8 mouse cellular contexts compared by ENCODE assay signal in genomic region chr9:96436901-96437804, GRCm38 (mm10). TPM values are rescaled to one million over a fixed set of nuclear protein-coding genes. Genes with fewer than 3 reads are reported as not detected.
DNase-seq lines count a peak whose midpoint lies in the region; ATAC-seq and TF ChIP-seq lines count a peak whose summit lies in the region.

No protein-coding gene starts in this region.

- no peaks in the 10 kb centered on the region for H3K79me2 ChIP-seq in macrophage (ENCODE audit: inconsistent target)

- TF ChIP-seq CTCF in embryonic fibroblast, embryonic 13.5 days (IDR thresholded peaks at IDR 0.05; ENCODE audit: borderline replicate concordance, insufficient read depth, low read length), result no peak

- DNase-seq in kidney, adult 11 months, result peak; percentile 22
- no peak for DNase-seq in kidney, adult 18-20 months
- peak; percentile 27 for DNase-seq in MN1 (ENCODE audit: low spot score)
- peak; percentile 23 for DNase-seq in thymus, postnatal 14 days
- DNase-seq in embryo, embryonic 9.5 days (ENCODE audit: extremely low spot score), result no peak

- H3K4me1 ChIP-seq in embryonic fibroblast, embryonic 13.5 days (ENCODE audit: control insufficient read depth, insufficient read depth, low read length), result 0 out of 2 replicates have a peak, but pooled peaks cover 12% of the 10 kb centered on the region

- WGBS in macrophage (ENCODE audit: missing documents), result 59% methylated on average over 28 of the region's 28 CpGs

- H3K4me3 ChIP-seq in embryonic fibroblast, embryonic 13.5 days (ENCODE audit: insufficient read depth, low read length), result peak overlapping the region; percentile 21
- H3K4me3 ChIP-seq in macrophage (ENCODE audit: inconsistent target), result peak overlapping the region; percentile 48

- H3K27ac ChIP-seq in embryonic fibroblast, embryonic 13.5 days (ENCODE audit: insufficient read depth, low read length), result no peak overlapping the region
- peak overlapping the region; percentile 90 for H3K27ac ChIP-seq in macrophage

- TF ChIP-seq POLR2A in embryonic fibroblast, embryonic 13.5 days (IDR thresholded peaks at IDR 0.05; ENCODE audit: low read depth, low read length), result no peak

- ATAC-seq in inflammation-experienced regulatory T-cells, adult 6 months, result peak; percentile 16

- H3K36me3 ChIP-seq in macrophage (ENCODE audit: inconsistent target), result no peaks in the 10 kb centered on the region

RNA-seq across cellular contexts. Expression of gene Rnf7, which starts 41.3 kb away (rescaled TPM):
- 78.6 and 82.4 TPM in 2 replicates for polyA plus RNA-seq in embryonic fibroblast, embryonic 13.5 days (2011; ENCODE audit: insufficient read length, low read depth, missing spikeins)
- 100 to 1,000 TPM in 2 of 3 experiments, 10 to 100 TPM in 1; 98.2 to 121 (median 115) TPM for polyA plus RNA-seq in inflammation-experienced regulatory T-cells, adult 6 months (2017; shearing (Covaris generic))
- 10 to 100 TPM in 17 of 26 experiments, 1 to 10 TPM in 9; 3.3 to 29.2 (median 14.6) TPM for total RNA-seq in macrophage (2018; cell fraction: chromatin; rRNA removed)
- 100 to 1,000 TPM in 9 of 26 experiments, 10 to 100 TPM in 17; 71.0 to 128 (median 94.6) TPM for total RNA-seq in macrophage (2018; cell fraction: cytosol; rRNA removed)
- 10 to 100 TPM; 11.7 to 54.8 (median 26.2) TPM for total RNA-seq in macrophage (2018; cell fraction: nucleus; rRNA removed)
- polyA plus RNA-seq in macrophage (2018), result 113 to 148 TPM (median 123 TPM) in 3 replicates

Comparison
In these comparisons a context has a peak if more than half of its experiments do, and no peak if none do; other contexts are left out.
1. DNase-seq: peak in kidney, adult 11 months (single experiment), MN1 (single experiment) and thymus, postnatal 14 days (single experiment); none in kidney, adult 18-20 months (single experiment) and embryo, embryonic 9.5 days (single experiment).